Mouse (Mus musculus) yolk sac, embryonic 10.5 days (tissue): Measurements from ENCODE around the gene Gm17655.
A peak's percentile ranks its signal among the peaks of the same experiment; 100 is the strongest.
"Not testable (repeated sequence)": the region's sequence is repeated elsewhere in the genome, so short reads cannot be mapped to it uniquely, and the experiment has no call there.

Source experiments
- DNase-seq: peaks from one replicate; pipeline ENCODE4 v3.0.0-alpha.2; 2017; ENCODE audit warnings: low spot score

Gene Gm17655

GRCm38 (mm10) chr5:110086161-110086866 is 14.0 kb upstream of the Gm17655 start:
- DNase-seq, result peak; percentile 69

GRCm38 (mm10) chr5:110082961-110083360 is 10.6 kb upstream of the Gm17655 start:
- peak; percentile 4 for DNase-seq

GRCm38 (mm10) chr5:110057637-110058408 is 14.5 kb downstream of the Gm17655 start:
- DNase-seq, result peak; percentile 88

GRCm38 (mm10) chr5:110023694-110024427 is 48.5 kb downstream of the Gm17655 start:
- DNase-seq, result peak; percentile 9

- peak; percentile 4 for DNase-seq
Measured at GRCm38 (mm10) chr5:110023273-110023672, 49.0 kb downstream of the Gm17655 start.

- not testable (repeated sequence) for DNase-seq
Measured at GRCm38 (mm10) chr5:110015775-110016174, 56.5 kb downstream of the Gm17655 start.
